Mouse (Mus musculus): Measurements from ENCODE around the gene Nat8.
"Not testable (repeated sequence)": the region's sequence is repeated elsewhere in the genome, so short reads cannot be mapped to it uniquely, and the experiment has no call there.

DNA sequence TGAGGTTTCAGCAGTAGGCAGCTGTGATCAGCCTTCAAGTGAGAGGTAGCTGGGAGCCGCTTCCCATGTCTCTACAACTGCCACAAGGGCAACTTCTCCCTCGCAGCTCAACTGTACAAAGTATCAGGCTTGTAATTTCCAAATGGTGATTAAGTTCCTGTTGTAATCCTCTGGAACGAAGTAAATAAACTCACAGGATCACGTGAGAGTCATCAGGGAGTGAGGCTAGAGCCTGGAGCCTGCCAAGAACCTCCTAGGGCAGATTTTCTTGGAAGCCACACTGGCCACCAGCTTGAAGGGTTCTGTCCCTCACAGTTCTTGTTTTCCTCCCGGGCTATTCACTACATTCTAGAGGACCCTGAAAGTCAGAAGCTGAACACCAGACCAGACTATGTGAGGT, 28.7 kb downstream of the Nat8 start:
- TF ChIP-seq CTCF (IDR thresholded peaks at IDR 0.05; ENCODE audit: low read depth); EP300 (optimal IDR thresholded peaks at IDR 0.05): not testable (repeated sequence)
